ENCODE assay signal across 9 mouse cellular contexts in the genomic region with DNA sequence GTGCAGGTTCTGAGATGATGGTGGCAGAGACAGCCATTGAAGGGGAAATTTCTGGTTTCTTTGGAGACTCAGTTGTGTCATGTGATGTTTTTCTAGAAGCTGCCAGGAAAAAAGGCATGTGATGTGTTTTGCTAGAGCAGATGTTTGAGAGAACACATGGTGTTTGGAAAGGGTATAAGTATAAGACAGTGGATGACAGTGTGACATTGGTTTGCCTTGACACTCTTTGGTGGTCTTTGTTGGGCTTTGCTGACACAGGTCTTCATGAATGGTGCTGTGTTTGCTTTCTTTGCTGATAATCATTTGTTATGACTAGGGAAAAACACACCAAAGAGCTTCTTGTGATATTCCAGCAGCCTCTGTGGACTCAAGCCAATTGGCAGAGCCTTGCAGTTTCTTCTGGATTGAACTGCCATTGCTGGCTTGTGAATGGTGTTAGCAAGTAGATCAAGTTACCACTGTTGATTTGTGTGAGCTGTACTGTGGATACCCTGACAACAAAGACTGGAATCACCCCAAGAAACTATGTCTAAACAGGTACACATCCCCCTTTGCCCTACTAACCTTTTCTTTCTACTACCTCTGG. TPM values are rescaled to one million over a fixed set of nuclear protein-coding genes. Genes with fewer than 3 reads are reported as not detected.
"Had no signal": no experiment of that assay in that cellular context is flagged by ENCODE, and none has a peak within 500 bp of the region (broad histone marks: within the 10 kb centered on the region; RNA-seq: fewer than 3 reads in every experiment).

No protein-coding gene starts in this region.

- H3K9me3 ChIP-seq: limb, embryonic 15.5 days; liver, embryonic 15.5 days; neural tube, embryonic 12.5 days had no signal

- DNase-seq: kidney, adult 8-10 months; kidney, postnatal 25 days; lung, adult 2 months; midbrain, embryonic 14.5 days; thymus, postnatal 4 days had no signal

- H3K36me3 ChIP-seq: limb, embryonic 15.5 days; liver, embryonic 15.5 days; neural tube, embryonic 12.5 days had no signal

- H3K27me3 ChIP-seq: limb, embryonic 15.5 days; liver, embryonic 15.5 days; neural tube, embryonic 12.5 days had no signal

- H3K4me3 ChIP-seq: limb, embryonic 15.5 days; liver, embryonic 15.5 days; neural tube, embryonic 12.5 days had no signal

- H3K4me2 ChIP-seq: limb, embryonic 15.5 days; liver, embryonic 15.5 days; neural tube, embryonic 12.5 days had no signal

- H3K9ac ChIP-seq: limb, embryonic 15.5 days; liver, embryonic 15.5 days; neural tube, embryonic 12.5 days had no signal

- H3K4me1 ChIP-seq: limb, embryonic 15.5 days; liver, embryonic 15.5 days; neural tube, embryonic 12.5 days had no signal

- H3K27ac ChIP-seq: limb, embryonic 15.5 days; liver, embryonic 15.5 days; neural tube, embryonic 12.5 days; stomach, postnatal 0 days had no signal

RNA-seq across cellular contexts. Expression of gene 2010109A12Rik, which starts 50.6 kb away (rescaled TPM):
- polyA plus RNA-seq: lung, adult 2 months had no signal
